Mouse (Mus musculus) thymus, adult 2 months (tissue): ENCODE results near the gene Cbln1. TPM values are rescaled to one million over a fixed set of nuclear protein-coding genes. Genes with fewer than 3 reads are reported as not detected.

Source experiments
- DNase-seq: peaks from one replicate; pipeline ENCODE4 v3.0.0; 2021
- H3K27ac ChIP-seq: fragments of 200-500 bp; 2 replicates; pipeline ENCODE4 v1.5.1; 2012; ENCODE audit warnings: low read length, control low read depth; ENCODE audit not compliant: control insufficient read depth, insufficient read depth
- H3K27me3 ChIP-seq: fragments of 200-500 bp; 2 replicates; pipeline ENCODE4 v1.6.1; 2012; ENCODE audit warnings: mild to moderate bottlenecking, low read length, moderate library complexity, mixed read lengths; ENCODE audit not compliant: control insufficient read depth, insufficient read depth
- H3K36me3 ChIP-seq: fragments of 200-500 bp; 2 replicates; pipeline ENCODE4 v1.6.1; 2012; ENCODE audit warnings: mild to moderate bottlenecking, low read length, moderate library complexity; ENCODE audit not compliant: control insufficient read depth, insufficient read depth
- H3K4me1 ChIP-seq: fragments of 200-500 bp; replicated peaks from 2 replicates; pipeline ENCODE4 v1.6.1; 2012; ENCODE audit warnings: low read length; ENCODE audit not compliant: control insufficient read depth, insufficient read depth
- H3K4me3 ChIP-seq: fragments of 200-500 bp; 2 replicates; pipeline ENCODE4 v1.5.1; 2012; ENCODE audit warnings: mild to moderate bottlenecking, low read length, control low read depth, moderate library complexity; ENCODE audit not compliant: control insufficient read depth, insufficient read depth
- CTCF ChIP-seq: fragments of 200-500 bp; IDR thresholded peaks from 2 replicates; pipeline ENCODE4 v1.5.1; 2012; ENCODE audit warnings: mild to moderate bottlenecking, control low read depth, low read length, moderate library complexity, borderline replicate concordance; ENCODE audit not compliant: control insufficient read depth, poor library complexity, insufficient read depth; ENCODE audit errors: extremely low read depth
- POLR2A ChIP-seq: fragments of 200-500 bp; IDR thresholded peaks from 2 replicates; pipeline ENCODE4 v1.6.1; 2012; ENCODE audit warnings: mild to moderate bottlenecking, low read length, control low read depth, moderate library complexity; ENCODE audit not compliant: control insufficient read depth, poor library complexity, insufficient read depth; ENCODE audit errors: extremely low read depth
- WGBS: fragments of 180-500 bp; shearing (Covaris S2); methylation state at CpG from one replicate; pipeline ENCODE4 v1.1.7; 2018; 5-methylcytosine and 5-hydroxymethylcytosine counted together
- polyA plus RNA-seq: library from polyadenylated mRNA; depleted of rRNA; stranded (reverse); fragments of >200 nt; gene quantifications from 2 replicates; pipeline ENCODE4 v1.2.3, GENCODE M21; 2012; rRNA removed

The Cbln1 gene
- 0.12 and 0.19 TPM in 2 replicates for polyA plus RNA-seq

DNA sequence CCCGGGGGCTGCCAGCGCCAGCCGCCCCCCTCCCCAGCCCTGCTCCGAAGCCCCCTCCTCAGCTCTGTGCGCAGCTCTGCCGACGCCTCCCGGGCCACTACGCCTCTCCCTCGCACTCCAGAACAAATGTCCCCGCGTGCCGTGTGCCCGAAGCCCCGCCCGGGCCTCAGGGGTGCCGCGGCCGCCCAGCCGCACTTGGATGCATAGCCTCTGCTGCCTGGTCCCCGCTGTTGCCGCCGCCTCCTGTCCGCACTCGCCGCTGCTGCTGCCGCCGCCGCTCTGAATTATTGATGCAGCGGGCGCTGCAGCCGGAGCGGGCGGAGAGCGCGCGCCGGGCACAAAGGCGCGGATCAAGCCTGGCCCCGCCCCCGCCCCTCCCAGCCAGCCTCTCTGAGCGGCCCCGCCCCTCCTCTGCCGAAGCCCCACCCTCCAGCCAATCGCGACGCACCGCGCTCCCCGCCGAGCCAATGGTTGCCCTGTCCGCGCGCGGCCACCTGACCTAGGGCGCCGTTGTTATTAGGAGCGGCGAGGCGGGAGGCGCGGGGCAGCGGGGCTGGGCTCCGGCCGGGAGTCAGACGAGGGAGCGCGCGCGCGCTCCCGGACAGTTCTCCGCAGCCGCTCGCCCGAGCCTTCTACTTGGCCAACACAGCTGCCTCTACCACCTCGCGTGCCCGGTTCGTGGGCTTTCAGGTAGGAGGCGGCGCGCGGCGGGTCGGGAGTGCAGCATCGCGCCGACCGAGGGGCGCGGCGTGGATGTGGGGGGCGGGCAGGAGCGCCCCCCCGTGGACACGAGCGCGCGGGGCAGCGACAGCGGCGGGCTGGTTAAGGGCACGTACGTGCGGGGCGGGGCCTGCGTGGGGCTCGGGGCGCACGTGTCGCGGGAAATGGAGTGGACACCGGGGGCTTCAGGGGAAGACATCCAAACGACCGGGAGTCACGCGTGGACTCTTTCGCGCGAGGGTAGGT is at the start of gene Cbln1:
TSS of gene Cbln1 (minus strand) at position 339 of the 966 bp plus-strand sequence.
- H3K36me3 ChIP-seq, result no peaks in the 10 kb centered on the region
- peaks cover 10% of the 10 kb centered on the region for H3K4me1 ChIP-seq
- H3K27me3 ChIP-seq, result peaks cover 20% of the 10 kb centered on the region
- H3K27ac ChIP-seq, result no peak within 1 kb of the TSS
- H3K4me3 ChIP-seq, result peak within 1 kb of the TSS; percentile 38
- 3% methylated on average over 119 of the region's 122 CpGs for WGBS
- peak; percentile 13 for DNase-seq
- no peak for TF ChIP-seq CTCF
- TF ChIP-seq POLR2A, result no peak

DNA sequence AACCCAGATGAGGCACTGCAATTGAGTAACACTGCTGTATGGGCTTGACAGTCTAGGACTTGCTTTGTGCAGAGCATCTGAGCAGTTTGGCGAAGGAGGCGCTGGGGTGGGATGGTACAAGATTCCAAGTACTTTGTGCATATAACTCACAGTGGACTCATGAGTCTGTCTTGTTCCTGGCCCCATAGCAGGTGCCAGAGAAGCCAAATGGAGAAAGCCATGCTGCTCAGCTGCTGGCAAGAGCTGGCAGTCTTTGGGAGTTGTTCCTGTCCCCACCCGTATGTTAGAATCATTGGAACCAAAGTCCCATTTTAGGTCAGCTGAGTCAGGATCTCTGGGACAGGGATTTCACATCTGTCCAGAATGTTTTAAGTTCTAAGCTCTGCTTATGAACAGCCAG is 44.7 kb upstream of the Cbln1 start:
- no peaks in the 10 kb centered on the region for H3K36me3 ChIP-seq
- H3K4me3 ChIP-seq, result no peak overlapping the region
- no peak for TF ChIP-seq CTCF
- no peak for TF ChIP-seq POLR2A
- whole genome bisulfite sequencing, result 95% methylated on average over 3 of the region's 3 CpGs
- H3K27me3 ChIP-seq, result no peaks in the 10 kb centered on the region
- no peak overlapping the region for H3K27ac ChIP-seq
- H3K4me1 ChIP-seq, result no peaks in the 10 kb centered on the region
- DNase-seq, result no peak

DNA sequence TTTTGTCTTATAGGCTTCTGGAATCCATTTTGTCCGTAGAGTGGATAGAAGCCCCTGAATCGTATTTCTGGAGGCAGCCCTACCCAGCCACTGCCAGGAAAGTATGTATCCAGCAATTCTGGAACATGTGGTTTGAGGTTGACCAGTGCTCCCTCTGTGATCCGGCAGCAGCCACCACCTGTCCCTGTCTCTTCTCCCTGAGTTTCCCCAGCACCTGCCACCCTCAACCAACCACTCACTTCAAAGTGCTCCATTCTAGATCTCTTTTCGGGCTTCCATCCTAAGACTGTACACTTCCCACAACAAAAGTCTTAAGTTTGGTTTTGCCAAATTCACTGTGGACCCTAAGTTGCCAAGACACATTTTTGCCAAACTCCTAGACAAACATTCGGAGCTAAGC is 41.4 kb upstream of the Cbln1 start:
- Histone ChIP-seq H3K36me3 (no peaks in the 10 kb centered on the region), H3K27me3 (no peaks in the 10 kb centered on the region), H3K4me3 (no peak overlapping the region), H3K27ac (no peak overlapping the region), H3K4me1 (no peaks in the 10 kb centered on the region)
- 88% methylated on average over 5 of the region's 5 CpGs for WGBS
- no peak for TF ChIP-seq POLR2A
- no peak for TF ChIP-seq CTCF
- DNase-seq, result no peak

GRCm38 (mm10) chr8:87513350-87513749 is 40.9 kb upstream of the Cbln1 start:
- H3K27ac ChIP-seq, result no peak overlapping the region
- H3K4me1 ChIP-seq, result no peaks in the 10 kb centered on the region
- no peaks in the 10 kb centered on the region for H3K27me3 ChIP-seq
- TF ChIP-seq POLR2A (no peak), CTCF (no peak)
- WGBS, result 82% methylated on average over 3 of the region's 3 CpGs
- DNase-seq, result no peak
- H3K36me3 ChIP-seq, result no peaks in the 10 kb centered on the region
- no peak overlapping the region for H3K4me3 ChIP-seq

DNA sequence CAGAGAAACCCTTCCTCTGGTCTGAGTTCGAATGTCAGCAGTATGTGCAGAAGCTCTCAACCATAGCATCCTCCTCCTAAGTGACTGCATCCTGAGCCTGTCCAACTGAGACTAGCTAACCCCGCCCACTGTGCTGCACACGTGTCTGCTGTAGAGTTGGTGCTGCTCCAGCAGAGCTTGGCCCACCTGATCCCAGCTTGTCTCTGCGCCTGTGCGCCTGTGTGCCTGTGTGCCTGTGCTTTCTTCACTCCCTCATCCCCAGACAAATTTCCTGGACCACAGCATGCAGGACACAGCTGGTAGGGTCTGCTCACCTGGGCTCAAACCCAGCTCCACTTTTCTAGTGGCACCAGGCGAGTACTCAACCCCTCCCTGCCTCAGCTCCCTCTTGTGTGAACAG is 40.2 kb upstream of the Cbln1 start:
- Histone ChIP-seq H3K27me3 (no peaks in the 10 kb centered on the region), H3K4me3 (no peak overlapping the region), H3K27ac (no peak overlapping the region), H3K4me1 (no peaks in the 10 kb centered on the region), H3K36me3 (no peaks in the 10 kb centered on the region)
- TF ChIP-seq CTCF, result no peak
- no peak for TF ChIP-seq POLR2A
- no peak for DNase-seq
- 89% methylated on average over 6 of the region's 6 CpGs for WGBS

GRCm38 (mm10) chr8:87507046-87507445 is 34.6 kb upstream of the Cbln1 start:
- TF ChIP-seq POLR2A (no peak), CTCF (no peak)
- no peak overlapping the region for H3K4me3 ChIP-seq
- 64% methylated on average over 9 of the region's 9 CpGs for WGBS
- DNase-seq, result no peak
- no peaks in the 10 kb centered on the region for H3K36me3 ChIP-seq
- H3K4me1 ChIP-seq, result no peaks in the 10 kb centered on the region; the same call in 1 of the 2 replicates
- no peak overlapping the region for H3K27ac ChIP-seq
- no peaks in the 10 kb centered on the region for H3K27me3 ChIP-seq
